ENCODE assay signal across 17 mouse cellular contexts in genomic region chr1:186383453-186383852, GRCm38 (mm10).
"Had no signal": no experiment of that assay in that cellular context is flagged by ENCODE, and none has a peak within 500 bp of the region (broad histone marks: within the 10 kb centered on the region; RNA-seq: fewer than 3 reads in every experiment).

No protein-coding gene starts in this region.

- H3K4me2 ChIP-seq: limb, embryonic 12.5 days; liver, embryonic 13.5 days; midbrain, embryonic 11.5 days; midbrain, embryonic 15.5 days; neural tube, embryonic 13.5 days; stomach, embryonic 15.5 days had no signal

- H3K27ac ChIP-seq: limb, embryonic 12.5 days; liver, embryonic 13.5 days; macrophage; midbrain, embryonic 15.5 days; neural tube, embryonic 13.5 days; stomach, embryonic 15.5 days had no signal

- H3K9me3 ChIP-seq: liver, embryonic 13.5 days; midbrain, embryonic 15.5 days; neural tube, embryonic 13.5 days; stomach, embryonic 15.5 days had no signal

- ATAC-seq: liver, postnatal 0 days; midbrain, embryonic 15.5 days had no signal

- DNase-seq: kidney, adult 18-20 months; kidney, postnatal 25 days; layer of hippocampus, adult 9-11 months; liver; liver, embryonic 13.5 days; liver, postnatal 0 days; lung, postnatal 10 days; right cerebral cortex, postnatal 14 days; thymus, adult 2 months; thymus, postnatal 25 days had no signal

- H3K9ac ChIP-seq: limb, embryonic 12.5 days; liver, embryonic 13.5 days; liver, postnatal 0 days; midbrain, embryonic 15.5 days; neural tube, embryonic 13.5 days; stomach, embryonic 15.5 days had no signal

- H3K27me3 ChIP-seq: limb, embryonic 12.5 days; liver, embryonic 13.5 days; megakaryocyte, embryonic 14.5 days; midbrain, embryonic 15.5 days; neural tube, embryonic 13.5 days; stomach, embryonic 15.5 days had no signal

- H3K4me3 ChIP-seq: limb, embryonic 12.5 days; liver, embryonic 13.5 days; megakaryocyte, embryonic 14.5 days; midbrain, embryonic 15.5 days; neural tube, embryonic 13.5 days; stomach, embryonic 15.5 days had no signal

- H3K36me3 ChIP-seq: limb, embryonic 12.5 days; liver, embryonic 13.5 days; midbrain, embryonic 15.5 days; neural tube, embryonic 13.5 days; stomach, embryonic 15.5 days had no signal

- H3K4me1 ChIP-seq: liver, embryonic 13.5 days; megakaryocyte, embryonic 14.5 days; midbrain, embryonic 15.5 days; neural tube, embryonic 13.5 days; stomach, embryonic 15.5 days had no signal
